Mouse (Mus musculus) gastrocnemius, adult 2 months (tissue): ENCODE data around the gene Azin2. TPM values are rescaled to one million over a fixed set of nuclear protein-coding genes. Genes with fewer than 3 reads are reported as not detected.

Source experiments
- DNase-seq: peaks from one replicate; pipeline ENCODE4 v3.0.0; 2022
- H3K27ac ChIP-seq: fragments of 200-600 bp; 2 replicates; pipeline ENCODE4 v1.8.1; 2022; ENCODE audit warnings: mild to moderate bottlenecking
- H3K4me3 ChIP-seq: fragments of 200-600 bp; 2 replicates; pipeline ENCODE4 v1.8.1; 2022; ENCODE audit warnings: mild to moderate bottlenecking, moderate library complexity
- CTCF ChIP-seq: fragments of 200-600 bp; IDR thresholded peaks from 2 replicates; pipeline ENCODE4 v1.8.1; 2022; ENCODE audit warnings: antibody characterized with exemption, mild to moderate bottlenecking, moderate library complexity
- intact Hi-C: fragments of 180-260 bp; cut with DNase I; formaldehyde crosslinking; loops from one replicate; pipeline ENCODE4 v1.15.1; 2025
- total RNA-seq, 2 experiments: library from RNA; stranded (reverse); gene quantifications; 2 replicates each; pipeline ENCODE4 v1.2.3; 2021

Azin2 gene
- total RNA-seq, 2 experiments from 2014 or later = 1.2 to 2.2 TPM

- intact Hi-C loops = no loop called here
- TF ChIP-seq CTCF = no peak
- no peak for DNase-seq
- Histone ChIP-seq H3K4me3 (no peak overlapping the region), H3K27ac (no peak overlapping the region)
These were observed 45.1 kb downstream of the Azin2 start for GRCm38 (mm10) chr4:128917119-128917518.

- H3K27ac ChIP-seq = no peak overlapping the region
- no peak overlapping the region for H3K4me3 ChIP-seq
- no peak for DNase-seq
- TF ChIP-seq CTCF = no peak
- intact Hi-C loops = no loop called here
These were observed 48.4 kb downstream of the Azin2 start for GRCm38 (mm10) chr4:128913794-128914193.

- intact Hi-C loops = no loop called here
- Histone ChIP-seq H3K27ac (no peak overlapping the region), H3K4me3 (no peak overlapping the region)
- TF ChIP-seq CTCF = no peak
- no peak for DNase-seq
These were observed 50.2 kb downstream of the Azin2 start for GRCm38 (mm10) chr4:128912085-128912484.

- H3K4me3 ChIP-seq = no peak overlapping the region
- no peak for TF ChIP-seq CTCF
- DNase-seq = no peak
- H3K27ac ChIP-seq = no peak overlapping the region
- intact Hi-C loops = no loop called here
These were observed 51.8 kb downstream of the Azin2 start for GRCm38 (mm10) chr4:128910276-128911063.

- DNase-seq = no peak
- TF ChIP-seq CTCF = no peak
- Histone ChIP-seq H3K27ac (no peak overlapping the region), H3K4me3 (no peak overlapping the region)
- intact Hi-C loops = no loop called here
These were observed 52.8 kb downstream of the Azin2 start for GRCm38 (mm10) chr4:128909378-128909831.

GRCm38 (mm10) chr4:128908586-128909377 is 53.5 kb downstream of the Azin2 start:
- intact Hi-C loops = loop anchor here (1.0 kb wide), 1 partner anchor 178 kb away; no protein-coding TSS in a partner anchor
- TF ChIP-seq CTCF = peak; percentile 83
- DNase-seq = no peak
- H3K27ac ChIP-seq = no peak overlapping the region
- H3K4me3 ChIP-seq = no peak overlapping the region

GRCm38 (mm10) chr4:128907238-128907968 is 54.8 kb downstream of the Azin2 start:
- TF ChIP-seq CTCF = no peak
- DNase-seq = no peak
- H3K4me3 ChIP-seq = no peak overlapping the region
- 0 out of 2 replicates have a peak overlapping the region, but pooled peaks have one; percentile 35 for H3K27ac ChIP-seq
- intact Hi-C loops = no loop called here

GRCm38 (mm10) chr4:128906757-128907156 is 55.5 kb downstream of the Azin2 start:
- TF ChIP-seq CTCF = no peak
- no peak overlapping the region for H3K4me3 ChIP-seq
- peak; percentile 39 for DNase-seq
- H3K27ac ChIP-seq = 0 out of 2 replicates have a peak overlapping the region, but pooled peaks have one; percentile 35
- intact Hi-C loops = no loop called here

GRCm38 (mm10) chr4:128905251-128905650 is 57.0 kb downstream of the Azin2 start:
- no peak for TF ChIP-seq CTCF
- H3K27ac ChIP-seq = no peak overlapping the region
- DNase-seq = no peak
- intact Hi-C loops = no loop called here
- H3K4me3 ChIP-seq = no peak overlapping the region

- no peak overlapping the region for H3K27ac ChIP-seq
- no peak for TF ChIP-seq CTCF
- no peak overlapping the region for H3K4me3 ChIP-seq
- intact Hi-C loops = no loop called here
- no peak for DNase-seq
These were observed 58.0 kb downstream of the Azin2 start for GRCm38 (mm10) chr4:128904035-128904800.

- no peak for TF ChIP-seq CTCF
- Histone ChIP-seq H3K4me3 (no peak overlapping the region), H3K27ac (no peak overlapping the region)
- no peak for DNase-seq
- intact Hi-C loops = no loop called here
These were observed 59.9 kb downstream of the Azin2 start for GRCm38 (mm10) chr4:128902390-128902789.

- no peak for TF ChIP-seq CTCF
- DNase-seq = no peak
- H3K27ac ChIP-seq = no peak overlapping the region
- no peak overlapping the region for H3K4me3 ChIP-seq
- intact Hi-C loops = no loop called here
These were observed 61.8 kb downstream of the Azin2 start for GRCm38 (mm10) chr4:128900484-128900883.
